Mouse (Mus musculus) neural tube, embryonic 13.5 days (tissue): ENCODE data around the gene Ldb1. TPM values are rescaled to one million over a fixed set of nuclear protein-coding genes. Genes with fewer than 3 reads are reported as not detected.
A peak's percentile ranks its signal among the peaks of the same experiment; 100 is the strongest.
"Not testable (repeated sequence)": the region's sequence is repeated elsewhere in the genome, so short reads cannot be mapped to it uniquely, and the experiment has no call there.

Experiments used
- ATAC-seq: fragments of 200-750 bp; cut with Nextera tagmentation; 2 replicates; pipeline ENCODE4 v1.8.0; 2017; ENCODE audit warnings: low read depth, mild to moderate bottlenecking, moderate TSS enrichment, moderate library complexity
- H3K27ac ChIP-seq: fragments of 300-500 bp; sonication (generic); replicated peaks from 2 replicates; pipeline ENCODE4 v1.5.1; 2015; ENCODE audit warnings: moderate library complexity, mild to moderate bottlenecking, inconsistent platforms
- H3K27me3 ChIP-seq: fragments of 300-500 bp; sonication (generic); 2 replicates; pipeline ENCODE4 v1.6.1; 2015; ENCODE audit warnings: mild to moderate bottlenecking, inconsistent platforms
- H3K36me3 ChIP-seq: fragments of 300-500 bp; sonication (generic); 2 replicates; pipeline ENCODE4 v1.6.1; 2015; ENCODE audit warnings: mild to moderate bottlenecking, inconsistent platforms
- H3K4me1 ChIP-seq: fragments of 300-500 bp; sonication (generic); replicated peaks from 2 replicates; pipeline ENCODE4 v1.6.1; 2015; ENCODE audit warnings: inconsistent platforms
- H3K4me2 ChIP-seq: fragments of 300-500 bp; sonication (generic); 2 replicates; pipeline ENCODE4 v1.6.1; 2015; ENCODE audit warnings: inconsistent platforms, mild to moderate bottlenecking, moderate library complexity
- H3K4me3 ChIP-seq: fragments of 300-500 bp; sonication (generic); 2 replicates; pipeline ENCODE4 v1.5.1; 2015; ENCODE audit warnings: mild to moderate bottlenecking, inconsistent platforms
- H3K9ac ChIP-seq: fragments of 300-500 bp; sonication (generic); 2 replicates; pipeline ENCODE4 v1.6.1; 2015; ENCODE audit warnings: moderate library complexity, mild to moderate bottlenecking, inconsistent platforms
- H3K9me3 ChIP-seq: fragments of 300-500 bp; sonication (generic); 2 replicates; pipeline ENCODE4 v1.6.1; 2016; ENCODE audit warnings: inconsistent platforms
- WGBS: fragments of 180-500 bp; shearing (Covaris S2); methylation state at CpG from one replicate; pipeline ENCODE4 v1.1.7; 2015; 5-methylcytosine and 5-hydroxymethylcytosine counted together
- polyA plus RNA-seq: library from polyadenylated mRNA; unstranded; fragments of >200 nt; fragmentation: Nextera tagmentation; extraction: Ambion mirVana; gene quantifications from 2 replicates; pipeline ENCODE4 v1.2.1, GENCODE M21; 2015

Gene Ldb1
- polyA plus RNA-seq, 1 experiment from 2014 or later, result 128 TPM

GRCm38 (mm10) chr19:46004814-46005466, 40.1 kb downstream of the Ldb1 start:
- 72% methylated on average over 17 of the region's 17 CpGs for WGBS
- Histone ChIP-seq H3K9ac (no peak overlapping the region), H3K27me3 (peaks cover 18% of the 10 kb centered on the region), H3K4me2 (no peak overlapping the region), H3K9me3 (no peaks in the 10 kb centered on the region), H3K4me1 (peaks cover 17% of the 10 kb centered on the region), H3K36me3 (no peaks in the 10 kb centered on the region), H3K4me3 (no peak overlapping the region), H3K27ac (no peak overlapping the region)
- no peak for ATAC-seq

DNA sequence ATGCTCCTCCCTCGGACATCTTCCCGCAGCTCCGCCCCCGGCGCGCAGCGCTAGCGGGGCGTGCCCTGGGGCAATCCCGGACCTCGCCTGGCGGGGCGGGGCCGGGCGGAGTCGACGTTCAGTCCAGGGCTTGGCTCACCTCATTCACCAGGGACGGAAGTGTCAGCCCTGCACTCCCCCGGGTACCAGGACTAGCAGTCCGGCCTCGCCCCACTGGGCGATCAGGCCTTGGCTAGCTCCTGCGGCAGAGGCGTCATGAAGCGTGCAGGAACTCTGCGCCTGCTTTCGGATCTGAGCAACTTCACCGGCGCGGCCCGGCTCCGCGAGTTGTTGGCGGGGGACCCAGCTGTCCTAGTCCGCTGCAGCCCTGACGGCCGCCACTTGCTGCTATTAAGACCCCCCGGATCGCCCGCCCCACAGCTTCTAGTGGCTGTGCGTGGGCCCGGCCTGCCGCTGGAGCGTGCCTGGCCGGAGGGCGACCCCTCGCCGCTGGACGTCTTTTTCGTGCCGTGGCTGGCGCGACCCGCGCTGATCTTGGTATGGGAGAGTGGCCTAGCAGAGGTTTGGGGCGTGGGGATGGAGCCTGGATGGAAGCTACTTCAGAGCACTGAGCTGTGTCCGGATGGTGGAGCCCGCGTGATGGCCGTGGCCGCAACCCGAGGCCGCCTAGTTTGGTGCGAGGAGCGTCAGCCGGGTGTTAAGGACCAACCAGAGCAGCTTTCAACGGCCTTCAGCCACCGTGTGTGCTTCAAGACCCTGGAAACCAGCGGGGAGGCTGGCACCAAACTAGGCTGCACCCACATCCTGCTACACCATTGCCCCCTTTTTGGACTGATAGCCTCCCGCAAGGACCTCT, 41.4 kb downstream of the Ldb1 start, which contains the start of gene Hps6:
Gene Hps6 (plus strand): TSS at position 138 of the 856 bp plus-strand sequence.
- WGBS, result 1% methylated on average over 70 of the region's 70 CpGs
- Histone ChIP-seq H3K4me3 (peak within 1 kb of the TSS; percentile 54), H3K9ac (peak within 1 kb of the TSS; percentile 74)

GRCm38 (mm10) chr19:46002279-46002678, 42.7 kb downstream of the Ldb1 start:
- no peak overlapping the region for H3K4me2 ChIP-seq
- peaks cover 22% of the 10 kb centered on the region for H3K4me1 ChIP-seq
- H3K27ac ChIP-seq, result no peak overlapping the region
- no peak overlapping the region for H3K4me3 ChIP-seq
- no peaks in the 10 kb centered on the region for H3K36me3 ChIP-seq
- WGBS, result 81% methylated on average over 9 of the region's 9 CpGs
- H3K9me3 ChIP-seq, result no peaks in the 10 kb centered on the region
- ATAC-seq, result no peak
- peaks cover 18% of the 10 kb centered on the region for H3K27me3 ChIP-seq
- H3K9ac ChIP-seq, result no peak overlapping the region

More for the DNA sequence above, 41.4 kb downstream of the Ldb1 start, which contains the start of gene Hps6:
- peak; percentile 48 for ATAC-seq
- Histone ChIP-seq H3K27me3 (peaks cover 18% of the 10 kb centered on the region), H3K27ac (no peak within 1 kb of the TSS), H3K9me3 (no peaks in the 10 kb centered on the region), H3K4me1 (peaks cover 17% of the 10 kb centered on the region), H3K36me3 (no peaks in the 10 kb centered on the region), H3K4me2 (peak within 1 kb of the TSS; percentile 93)

DNA sequence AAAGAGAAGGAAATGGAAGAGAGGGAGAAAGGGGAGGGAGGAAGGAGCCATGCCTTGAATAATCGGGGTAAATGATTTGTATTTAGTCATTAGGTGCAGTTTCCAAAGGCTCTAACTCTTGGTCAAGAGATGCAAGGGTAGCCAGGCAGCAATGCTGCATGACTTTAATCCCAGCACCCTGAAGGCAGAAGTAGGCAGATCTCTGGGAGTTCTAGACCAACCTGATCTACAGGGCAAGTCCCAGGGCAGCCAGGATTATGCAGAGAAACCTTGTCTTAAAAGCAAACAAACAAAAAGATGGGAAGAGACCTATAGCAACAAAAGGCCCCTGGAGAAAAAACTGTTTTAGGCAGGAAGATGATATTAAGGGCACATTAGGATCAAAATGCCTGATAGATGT, 45.6 kb downstream of the Ldb1 start:
- H3K9ac ChIP-seq, result no peak overlapping the region
- peaks cover 8% of the 10 kb centered on the region for H3K36me3 ChIP-seq
- no peak for ATAC-seq
- H3K27ac ChIP-seq, result no peak overlapping the region
- H3K4me3 ChIP-seq, result no peak overlapping the region
- WGBS, result 70% methylated on average over 1 of the region's 1 CpGs
- H3K9me3 ChIP-seq, result 0 out of 2 replicates have a peak, but pooled peaks cover 5% of the 10 kb centered on the region
- peaks cover 13% of the 10 kb centered on the region for H3K27me3 ChIP-seq
- peak overlapping the region; percentile 68; the same call in 1 of the 2 replicates for H3K4me2 ChIP-seq
- H3K4me1 ChIP-seq, result peaks cover 24% of the 10 kb centered on the region

GRCm38 (mm10) chr19:45998694-45999217, 46.3 kb downstream of the Ldb1 start:
- H3K9ac ChIP-seq, result peak overlapping the region; percentile 95
- peak overlapping the region; percentile 89 for H3K4me3 ChIP-seq
- H3K27me3 ChIP-seq, result peaks cover 7% of the 10 kb centered on the region
- WGBS, result 9% methylated on average over 8 of the region's 8 CpGs
- peak; percentile 41 for ATAC-seq
- 0 out of 2 replicates have a peak, but pooled peaks cover 5% of the 10 kb centered on the region for H3K9me3 ChIP-seq
- H3K4me1 ChIP-seq, result peaks cover 18% of the 10 kb centered on the region
- peaks cover 8% of the 10 kb centered on the region for H3K36me3 ChIP-seq
- H3K27ac ChIP-seq, result 0 out of 2 replicates have a peak overlapping the region, but pooled peaks have one; percentile 97
- peak overlapping the region; percentile 68 for H3K4me2 ChIP-seq

GRCm38 (mm10) chr19:45997785-45998693, 47.0 kb downstream of the Ldb1 start, which contains the start of gene Armh3:
Gene Armh3 (minus strand): TSS chr19:45998488.
- Histone ChIP-seq H3K9me3 (0 out of 2 replicates have a peak, but pooled peaks cover 5% of the 10 kb centered on the region), H3K4me2 (peak within 1 kb of the TSS; percentile 68), H3K27me3 (peaks cover 4% of the 10 kb centered on the region), H3K27ac (peak within 1 kb of the TSS; percentile 97), H3K9ac (peak within 1 kb of the TSS; percentile 95), H3K4me1 (peaks cover 11% of the 10 kb centered on the region), H3K4me3 (peak within 1 kb of the TSS; percentile 89), H3K36me3 (peaks cover 8% of the 10 kb centered on the region)
- WGBS, result 2% methylated on average over 76 of the region's 76 CpGs
- ATAC-seq, result peak; percentile 95

GRCm38 (mm10) chr19:45997365-45997764, 47.6 kb downstream of the Ldb1 start:
- H3K4me3 ChIP-seq, result peak overlapping the region; percentile 89
- H3K9ac ChIP-seq, result peak overlapping the region; percentile 95
- H3K36me3 ChIP-seq, result peaks cover 8% of the 10 kb centered on the region
- no peaks in the 10 kb centered on the region; the same call in 1 of the 2 replicates for H3K27me3 ChIP-seq
- 0 out of 2 replicates have a peak, but pooled peaks cover 5% of the 10 kb centered on the region for H3K9me3 ChIP-seq
- H3K4me1 ChIP-seq, result peaks cover 11% of the 10 kb centered on the region
- peak; percentile 6; the same call in 1 of the 2 replicates for ATAC-seq
- no peak overlapping the region; the same call in 1 of the 2 replicates for H3K27ac ChIP-seq
- WGBS, result 69% methylated on average over 5 of the region's 5 CpGs
- peak overlapping the region; percentile 68 for H3K4me2 ChIP-seq

GRCm38 (mm10) chr19:45993981-45994737, 50.9 kb downstream of the Ldb1 start:
- H3K4me1 ChIP-seq, result peaks cover 11% of the 10 kb centered on the region
- H3K4me2 ChIP-seq, result no peak overlapping the region
- H3K27ac ChIP-seq, result no peak overlapping the region
- 0 out of 2 replicates have a peak, but pooled peaks cover 5% of the 10 kb centered on the region for H3K9me3 ChIP-seq
- peaks cover 8% of the 10 kb centered on the region for H3K36me3 ChIP-seq
- H3K9ac ChIP-seq, result no peak overlapping the region
- WGBS, result 97% methylated on average over 13 of the region's 13 CpGs
- ATAC-seq, result no peak
- H3K27me3 ChIP-seq, result no peaks in the 10 kb centered on the region
- no peak overlapping the region for H3K4me3 ChIP-seq

DNA sequence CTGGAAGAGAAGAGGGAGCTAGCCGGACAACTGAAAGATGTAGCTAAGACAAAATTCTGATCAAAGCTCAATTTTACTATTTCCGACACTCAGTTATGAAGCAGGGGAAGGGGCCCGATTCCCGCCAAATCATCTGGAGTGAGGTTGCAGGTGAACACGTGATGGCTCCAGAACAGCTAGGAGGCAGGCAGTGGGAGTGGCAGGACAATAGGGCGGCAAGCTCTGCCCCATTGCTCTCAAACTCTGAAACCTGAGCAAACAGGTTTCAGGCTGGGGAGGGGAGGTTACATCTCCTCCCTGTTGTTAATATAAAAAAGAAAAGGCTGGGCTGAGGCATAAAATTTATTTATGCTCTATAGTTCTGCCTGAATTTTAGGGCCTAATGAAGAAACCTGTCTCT, 51.6 kb downstream of the Ldb1 start:
- not testable (repeated sequence) for H3K9ac ChIP-seq, H3K36me3 ChIP-seq, H3K27ac ChIP-seq, H3K9me3 ChIP-seq, H3K4me3 ChIP-seq, H3K27me3 ChIP-seq, H3K4me2 ChIP-seq, ATAC-seq
- H3K4me1 ChIP-seq, result peaks cover 11% of the 10 kb centered on the region
- WGBS, result 90% methylated on average over 6 of the region's 6 CpGs

DNA sequence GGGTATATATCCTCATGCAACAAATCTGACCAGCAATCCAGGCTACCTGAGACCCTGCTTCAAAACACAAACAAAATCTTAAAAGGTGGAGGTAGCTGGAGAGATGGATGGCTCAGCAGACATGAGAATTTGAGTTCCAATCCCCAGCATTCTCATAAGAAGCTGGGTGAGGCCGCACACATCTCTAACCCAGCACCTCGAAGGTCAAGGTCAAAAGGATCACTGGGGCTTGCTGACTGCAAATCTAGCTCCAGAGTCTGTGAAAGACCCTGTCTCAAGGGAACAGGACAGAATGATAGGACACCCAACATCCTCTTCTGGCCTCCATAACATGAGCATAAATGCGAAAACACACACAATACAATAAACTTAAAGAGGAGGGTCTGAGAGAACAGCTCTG, 53.8 kb downstream of the Ldb1 start:
- H3K4me3 ChIP-seq, result no peak overlapping the region
- H3K4me2 ChIP-seq, result no peak overlapping the region
- H3K27me3 ChIP-seq, result no peaks in the 10 kb centered on the region
- no peak overlapping the region for H3K27ac ChIP-seq
- H3K36me3 ChIP-seq, result peaks cover 18% of the 10 kb centered on the region
- no peaks in the 10 kb centered on the region for H3K4me1 ChIP-seq
- H3K9me3 ChIP-seq, result 0 out of 2 replicates have a peak, but pooled peaks cover 5% of the 10 kb centered on the region
- WGBS, result 94% methylated on average over 3 of the region's 3 CpGs
- no peak for ATAC-seq
- H3K9ac ChIP-seq, result no peak overlapping the region
